8 mouse cellular contexts compared by ENCODE assay signal in the genomic region with DNA sequence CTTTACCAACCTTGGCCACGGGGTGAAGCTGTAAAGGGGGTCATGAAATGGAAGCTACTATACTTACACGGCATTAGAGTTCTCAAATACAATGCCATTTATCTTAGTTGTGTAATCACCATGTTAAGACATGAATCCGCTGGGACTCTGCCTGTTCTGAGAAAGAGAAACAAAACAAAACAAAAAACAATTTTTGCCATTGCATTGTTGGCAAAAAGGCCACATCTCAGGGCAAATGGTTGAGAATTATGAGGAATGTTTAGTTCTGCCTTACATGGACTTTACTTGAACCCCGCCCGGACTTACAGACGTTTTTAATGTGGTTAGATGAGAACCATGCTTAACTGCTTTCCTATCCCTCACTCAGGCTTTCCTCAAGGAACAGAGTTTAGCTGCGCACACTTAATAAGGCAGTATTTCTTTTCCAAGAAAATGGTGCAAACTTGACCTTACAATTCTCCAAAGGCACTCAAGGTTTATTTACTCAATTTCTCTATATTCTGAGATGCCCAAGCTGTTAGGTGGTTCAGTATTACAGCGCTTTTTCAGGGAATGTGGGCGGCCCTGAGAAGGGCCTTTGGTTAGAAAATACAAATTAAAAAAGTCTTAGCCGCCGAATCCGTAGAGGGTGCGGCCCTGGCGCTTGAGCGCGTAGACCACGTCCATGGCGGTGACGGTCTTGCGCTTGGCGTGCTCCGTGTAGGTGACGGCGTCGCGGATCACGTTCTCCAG. TPM values are rescaled to one million over a fixed set of nuclear protein-coding genes. Genes with fewer than 3 reads are reported as not detected.
DNase-seq lines count a peak whose midpoint lies in the region; ATAC-seq lines count a peak whose summit lies in the region.

No protein-coding gene starts in this region.

- H3K27ac ChIP-seq in heart, embryonic 10.5 days = peak overlapping the region; percentile 88
- H3K27ac ChIP-seq in hindbrain, embryonic 16.5 days (ENCODE audit: low read depth, low read length) = peak overlapping the region; percentile 81
- peak overlapping the region; percentile 79 for H3K27ac ChIP-seq in midbrain, embryonic 14.5 days (replicated peaks; ENCODE audit: low read depth, low read length)

- no peaks in the 10 kb centered on the region for H3K27me3 ChIP-seq in heart, embryonic 10.5 days (ENCODE audit: insufficient read depth, poor library complexity, severe bottlenecking)
- H3K27me3 ChIP-seq in hindbrain, embryonic 16.5 days (replicated peaks; ENCODE audit: control insufficient read depth, insufficient read depth, low read length) = no peaks in the 10 kb centered on the region
- no peaks in the 10 kb centered on the region for H3K27me3 ChIP-seq in midbrain, embryonic 14.5 days (ENCODE audit: control insufficient read depth, insufficient read depth, low read length)

- peak overlapping the region; percentile 94 for H3K4me2 ChIP-seq in hindbrain, embryonic 16.5 days (ENCODE audit: low read length)
- peak overlapping the region; percentile 77 for H3K4me2 ChIP-seq in midbrain, embryonic 14.5 days (ENCODE audit: low read length)

- ATAC-seq in hindbrain, embryonic 16.5 days = no peak; the same call in 1 of the 2 replicates
- ATAC-seq in midbrain, embryonic 14.5 days (ENCODE audit: low FRiP score, low TSS enrichment) = peak; percentile 31

- peaks cover 21% of the 10 kb centered on the region for H3K4me1 ChIP-seq in heart, embryonic 10.5 days
- peaks cover 18% of the 10 kb centered on the region for H3K4me1 ChIP-seq in hindbrain, embryonic 16.5 days (ENCODE audit: control insufficient read depth, insufficient read depth, low read depth, low read length)
- peaks cover 31% of the 10 kb centered on the region for H3K4me1 ChIP-seq in midbrain, embryonic 14.5 days (ENCODE audit: control insufficient read depth, insufficient read depth, low read length)

- peak overlapping the region; percentile 62 for H3K4me3 ChIP-seq in heart, embryonic 10.5 days
- H3K4me3 ChIP-seq in hindbrain, embryonic 16.5 days (ENCODE audit: low read length) = peak overlapping the region; percentile 51
- peak overlapping the region; percentile 46 for H3K4me3 ChIP-seq in midbrain, embryonic 14.5 days (replicated peaks; ENCODE audit: low read depth, low read length)

- no peak for DNase-seq in heart, embryonic 10.5 days (ENCODE audit: low spot score)
- no peak for DNase-seq in heart, postnatal 10 days
- DNase-seq in A20 (ENCODE audit: low read depth, low spot score) = peak; percentile 80
- peak; percentile 78 for DNase-seq in c-Kit-positive CD71-positive TER-119-positive erythroid progenitor cells, embryonic 14.5 days (ENCODE audit: low spot score)
- DNase-seq in midbrain, embryonic 14.5 days = peak; percentile 44
- no peak for DNase-seq in layer of hippocampus, adult 11-12 months (ENCODE audit: low spot score)
- no peak for DNase-seq in testis, postnatal 10 days (ENCODE audit: low spot score)

- no peaks in the 10 kb centered on the region for H3K9me3 ChIP-seq in heart, embryonic 10.5 days
- H3K9me3 ChIP-seq in hindbrain, embryonic 16.5 days (ENCODE audit: control insufficient read depth, low read length) = no peaks in the 10 kb centered on the region
- H3K9me3 ChIP-seq in midbrain, embryonic 14.5 days (ENCODE audit: control insufficient read depth, low read length) = no peaks in the 10 kb centered on the region

- H3K36me3 ChIP-seq in heart, embryonic 10.5 days = no peaks in the 10 kb centered on the region
- no peaks in the 10 kb centered on the region for H3K36me3 ChIP-seq in hindbrain, embryonic 16.5 days (ENCODE audit: control insufficient read depth, insufficient read depth, low read length)
- H3K36me3 ChIP-seq in midbrain, embryonic 14.5 days (ENCODE audit: control insufficient read depth, insufficient read depth, low read length) = no peaks in the 10 kb centered on the region

- H3K9ac ChIP-seq in hindbrain, embryonic 16.5 days (ENCODE audit: low read depth, low read length) = peak overlapping the region; percentile 63
- H3K9ac ChIP-seq in midbrain, embryonic 14.5 days (replicated peaks; ENCODE audit: low read length) = peak overlapping the region; percentile 39; the same call in 1 of the 2 replicates

- intact Hi-C loops in heart, postnatal 10 days (cut with DNase I) = loop anchor here (5.0 kb wide), 1 partner anchor 1708 kb away; no protein-coding TSS in a partner anchor

- WGBS in heart, embryonic 10.5 days = 2% methylated on average over 24 of the region's 27 CpGs
- 2% methylated on average over 18 of the region's 27 CpGs for WGBS in hindbrain, embryonic 16.5 days
- WGBS in midbrain, embryonic 14.5 days = under 1% methylated on average over 19 of the region's 27 CpGs

RNA-seq across cellular contexts. Expression of a gene that starts 0.6 kb away (rescaled TPM):
- polyA plus RNA-seq in heart, embryonic 10.5 days (2016; fragmentation: Nextera tagmentation; extraction: Ambion mirVana) = 0.28 TPM in 1 of 2 replicates, not detected in the other
- total RNA-seq in heart, postnatal 10 days (2021) = 100 to 1,000 TPM; 162 to 177 TPM
- not detected in 2 replicates for polyA plus RNA-seq in hindbrain, embryonic 16.5 days (2015; fragmentation: Nextera tagmentation; extraction: Ambion mirVana)
- polyA plus RNA-seq in midbrain, embryonic 14.5 days (2014; fragmentation: Nextera tagmentation; extraction: Ambion mirVana) = 0.47 and 1.1 TPM in 2 replicates

RNA-seq across cellular contexts. Expression of a gene that starts 1.8 kb away (rescaled TPM):
- polyA plus RNA-seq in heart, embryonic 10.5 days (2016; fragmentation: Nextera tagmentation; extraction: Ambion mirVana) = 2.0 and 3.2 TPM in 2 replicates
- total RNA-seq in heart, postnatal 10 days (2021) = 100 to 1,000 TPM; 160 to 202 TPM
- polyA plus RNA-seq in hindbrain, embryonic 16.5 days (2015; fragmentation: Nextera tagmentation; extraction: Ambion mirVana) = 0.89 and 1.2 TPM in 2 replicates
- polyA plus RNA-seq in midbrain, embryonic 14.5 days (2014; fragmentation: Nextera tagmentation; extraction: Ambion mirVana) = 2.2 TPM in 2 replicates

RNA-seq across cellular contexts. Expression of a gene that starts 3.1 kb away (rescaled TPM):
- polyA plus RNA-seq in heart, embryonic 10.5 days (2016; fragmentation: Nextera tagmentation; extraction: Ambion mirVana) = 1.2 and 1.4 TPM in 2 replicates
- total RNA-seq in heart, postnatal 10 days (2021) = 100 to 1,000 TPM; 109 to 127 TPM
- polyA plus RNA-seq in hindbrain, embryonic 16.5 days (2015; fragmentation: Nextera tagmentation; extraction: Ambion mirVana) = 0.44 TPM in 1 of 2 replicates, not detected in the other
- polyA plus RNA-seq in midbrain, embryonic 14.5 days (2014; fragmentation: Nextera tagmentation; extraction: Ambion mirVana) = 0.93 TPM in 1 of 2 replicates, not detected in the other

RNA-seq across cellular contexts. Expression of a gene that starts 3.6 kb away (rescaled TPM):
- 3.4 and 4.4 TPM in 2 replicates for polyA plus RNA-seq in heart, embryonic 10.5 days (2016; fragmentation: Nextera tagmentation; extraction: Ambion mirVana)
- total RNA-seq in heart, postnatal 10 days (2021) = 100 to 1,000 TPM; 130 to 151 TPM
- polyA plus RNA-seq in hindbrain, embryonic 16.5 days (2015; fragmentation: Nextera tagmentation; extraction: Ambion mirVana) = 1.1 TPM in 1 of 2 replicates, not detected in the other
- 2.8 and 5.0 TPM in 2 replicates for polyA plus RNA-seq in midbrain, embryonic 14.5 days (2014; fragmentation: Nextera tagmentation; extraction: Ambion mirVana)

RNA-seq across cellular contexts. Expression of a gene that starts 8.3 kb away (rescaled TPM):
- 2.6 and 3.2 TPM in 2 replicates for polyA plus RNA-seq in heart, embryonic 10.5 days (2016; fragmentation: Nextera tagmentation; extraction: Ambion mirVana)
- 100 to 1,000 TPM; 221 to 266 TPM for total RNA-seq in heart, postnatal 10 days (2021)
- polyA plus RNA-seq in hindbrain, embryonic 16.5 days (2015; fragmentation: Nextera tagmentation; extraction: Ambion mirVana) = 1.7 and 2.7 TPM in 2 replicates
- 3.5 and 4.0 TPM in 2 replicates for polyA plus RNA-seq in midbrain, embryonic 14.5 days (2014; fragmentation: Nextera tagmentation; extraction: Ambion mirVana)

Comparison
In these comparisons a context has a peak if more than half of its experiments do, and no peak if none do; other contexts are left out.
1. DNase-seq: peak in A20 (single experiment), c-Kit-positive CD71-positive TER-119-positive erythroid progenitor cells, embryonic 14.5 days (single experiment) and midbrain, embryonic 14.5 days (single experiment); none in heart, embryonic 10.5 days (single experiment), heart, postnatal 10 days (0 of 2), layer of hippocampus, adult 11-12 months (single experiment) and testis, postnatal 10 days (single experiment).
2. Peak in every context shown above with its lines, with median percentiles within 50 percentile points of each other: H3K27ac ChIP-seq and H3K4me3 ChIP-seq.